Mouse (Mus musculus) cerebellum, adult 9-10 months (tissue): Measurements from ENCODE around the gene Gemin5.
A peak's percentile ranks its signal among the peaks of the same experiment; 100 is the strongest.
"Not testable (repeated sequence)": the region's sequence is repeated elsewhere in the genome, so short reads cannot be mapped to it uniquely, and the experiment has no call there.

ENCODE experiments used
- DNase-seq: peaks from one replicate; pipeline ENCODE4 v3.0.0; 2022

Gene Gemin5

GRCm38 (mm10) chr11:58168167-58168915 is at the start of gene Gemin5:
TSS of gene Gemin5 (minus strand) at chr11:58168539.
- peak; percentile 85 for DNase-seq

- DNase-seq = no peak
Observed at GRCm38 (mm10) chr11:58216823-58217222, 48.5 kb upstream of the Gemin5 start.

GRCm38 (mm10) chr11:58215814-58216213 is 47.5 kb upstream of the Gemin5 start:
- no peak for DNase-seq

GRCm38 (mm10) chr11:58215049-58215430 is 46.7 kb upstream of the Gemin5 start:
- DNase-seq = not testable (repeated sequence)

- DNase-seq = no peak
Observed at GRCm38 (mm10) chr11:58214391-58215048, 46.2 kb upstream of the Gemin5 start.

GRCm38 (mm10) chr11:58213673-58214342 is 45.5 kb upstream of the Gemin5 start:
- DNase-seq = no peak

GRCm38 (mm10) chr11:58211682-58212067 is 43.3 kb upstream of the Gemin5 start:
- DNase-seq = no peak

- no peak for DNase-seq
Observed at GRCm38 (mm10) chr11:58211062-58211681, 42.8 kb upstream of the Gemin5 start.

GRCm38 (mm10) chr11:58210321-58210886 is 42.1 kb upstream of the Gemin5 start:
- no peak for DNase-seq

- DNase-seq = no peak
Observed at GRCm38 (mm10) chr11:58201052-58201451, 32.7 kb upstream of the Gemin5 start.

GRCm38 (mm10) chr11:58200226-58200625 is 31.9 kb upstream of the Gemin5 start:
- no peak for DNase-seq

GRCm38 (mm10) chr11:58199229-58200037 is 31.1 kb upstream of the Gemin5 start, which contains the start of the genes Igtp and Irgm2:
TSS of gene Igtp (plus strand) at chr11:58199556.
TSS of gene Irgm2 (plus strand) at chr11:58199618.
- DNase-seq = not testable (repeated sequence)

- DNase-seq = no peak
Observed at GRCm38 (mm10) chr11:58198663-58199062, 30.3 kb upstream of the Gemin5 start.

- DNase-seq = no peak
Observed at GRCm38 (mm10) chr11:58193860-58194520, 25.7 kb upstream of the Gemin5 start.

GRCm38 (mm10) chr11:58193326-58193725 is 25.0 kb upstream of the Gemin5 start:
- DNase-seq = peak; percentile 63

- DNase-seq = no peak
Observed at GRCm38 (mm10) chr11:58189675-58190074, 21.3 kb upstream of the Gemin5 start.

GRCm38 (mm10) chr11:58183579-58183978 is 15.2 kb upstream of the Gemin5 start:
- no peak for DNase-seq

- no peak for DNase-seq
Observed at GRCm38 (mm10) chr11:58180756-58181155, 12.4 kb upstream of the Gemin5 start.

- not testable (repeated sequence) for DNase-seq
Observed at GRCm38 (mm10) chr11:58179986-58180385, 11.6 kb upstream of the Gemin5 start.

- peak; percentile 87 for DNase-seq
Observed at GRCm38 (mm10) chr11:58179563-58179962, 11.2 kb upstream of the Gemin5 start.

- DNase-seq = peak; percentile 94
Observed at GRCm38 (mm10) chr11:58171459-58172091, 3.2 kb upstream of the Gemin5 start, which contains the start of gene Mrpl22. TSS of gene Mrpl22 (plus strand) at chr11:58171661.
